Mouse (Mus musculus) CD4-positive, CD25-positive, alpha-beta regulatory T cell, adult 9 weeks (primary cell): Measurements from ENCODE around the gene Agpat2. TPM values are rescaled to one million over a fixed set of nuclear protein-coding genes. Genes with fewer than 3 reads are reported as not detected.

Experiments used
- polyA plus RNA-seq: library from polyadenylated mRNA; unstranded; fragments of 100-300 nt; shearing (Covaris generic); gene quantifications from one replicate; pipeline ENCODE4 v1.2.1, GENCODE M21; 2017

Agpat2 gene
- 5.9 TPM for polyA plus RNA-seq

DNA sequence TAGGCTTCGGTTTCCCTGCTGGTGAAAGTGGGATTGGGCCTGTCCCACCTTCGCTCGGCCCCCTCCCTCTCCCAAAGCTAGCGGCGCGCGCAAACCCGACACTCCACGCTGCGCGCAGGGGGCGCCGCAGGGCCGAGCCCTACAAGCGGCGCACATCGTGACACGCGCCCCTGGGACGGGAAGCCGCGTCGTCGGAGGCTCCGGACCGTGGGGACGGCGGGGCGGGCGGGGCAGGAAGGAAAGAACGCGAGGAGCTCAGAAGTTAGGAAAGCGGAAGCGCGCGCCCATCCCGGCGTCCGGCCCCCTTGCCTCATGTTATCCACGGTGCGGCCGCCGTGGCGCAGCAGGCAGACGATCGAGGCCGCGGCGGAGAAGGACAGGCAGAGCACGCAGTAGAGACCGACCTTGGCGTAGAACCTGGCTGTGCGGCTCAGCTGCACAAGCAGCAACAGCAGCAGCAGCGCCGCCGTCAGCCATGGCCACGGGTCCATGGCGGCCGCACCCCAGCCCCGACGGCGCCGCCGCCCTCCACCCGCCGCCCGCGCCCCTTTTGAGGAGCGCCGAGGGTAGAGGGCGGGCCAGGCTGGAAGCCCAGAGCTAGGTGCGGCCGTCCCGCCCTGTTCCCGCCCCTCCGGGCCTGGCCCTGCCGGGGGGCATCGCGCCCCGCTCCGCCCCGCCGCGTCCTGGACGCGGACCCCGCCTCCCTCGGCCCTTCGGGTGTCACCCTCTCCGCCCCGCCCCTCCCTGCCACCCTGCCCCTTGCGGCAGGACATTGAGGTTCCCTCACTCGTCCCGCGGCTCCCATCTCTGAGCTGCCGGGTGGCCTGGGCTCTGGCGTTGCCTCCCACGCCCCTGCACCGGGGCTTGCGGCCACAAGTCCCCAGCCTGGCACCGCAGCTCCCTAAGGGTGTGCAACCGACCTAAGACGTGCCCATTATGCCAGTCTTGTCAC is at the start of gene Agpat2:
TSS of gene Agpat2 (minus strand) at position 698 of the 952 bp plus-strand sequence.

DNA sequence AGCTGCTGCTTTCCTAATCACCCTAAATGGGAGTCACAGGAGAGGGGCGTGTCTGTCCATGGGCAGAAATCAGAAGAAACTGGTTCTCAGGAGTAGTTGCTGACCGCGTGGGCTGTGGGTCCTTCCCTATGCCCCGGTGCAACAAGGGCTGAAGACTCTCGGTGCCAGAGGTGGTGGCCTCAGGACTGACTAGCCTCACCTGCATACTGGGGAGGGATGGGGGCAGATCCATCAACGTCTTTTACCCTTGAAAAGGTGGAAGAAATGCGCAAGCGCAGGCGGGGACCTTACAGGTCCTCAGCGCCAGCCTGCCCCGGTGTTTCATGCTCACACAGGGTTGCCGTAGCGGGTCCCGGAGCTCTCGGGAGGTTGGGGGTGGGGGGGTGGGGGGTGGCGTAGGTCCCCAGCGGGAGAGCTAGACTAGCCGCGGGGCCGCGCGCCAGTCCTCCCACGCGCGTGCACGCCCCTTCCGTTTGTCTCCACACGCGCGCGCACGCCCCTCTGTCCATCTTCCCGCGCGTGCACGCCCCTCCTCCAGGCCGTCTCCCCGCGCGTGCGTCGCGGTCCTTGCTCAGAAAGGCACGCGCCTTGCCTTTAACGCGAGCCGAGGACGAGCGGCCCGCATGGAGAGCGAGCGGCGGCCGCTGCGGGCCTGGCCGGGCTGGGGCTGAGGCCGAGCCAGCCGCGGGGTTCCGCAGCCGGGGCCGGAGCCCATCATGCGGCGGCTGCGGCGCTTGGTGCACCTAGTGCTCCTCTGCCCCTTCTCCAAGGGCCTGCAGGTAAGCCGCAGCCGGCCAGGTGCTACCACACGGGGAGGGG is 23.9 kb upstream of the Agpat2 start, which contains the start of gene Fam69b:
TSS of gene Fam69b (plus strand) at position 537 of the 819 bp plus-strand sequence.

DNA sequence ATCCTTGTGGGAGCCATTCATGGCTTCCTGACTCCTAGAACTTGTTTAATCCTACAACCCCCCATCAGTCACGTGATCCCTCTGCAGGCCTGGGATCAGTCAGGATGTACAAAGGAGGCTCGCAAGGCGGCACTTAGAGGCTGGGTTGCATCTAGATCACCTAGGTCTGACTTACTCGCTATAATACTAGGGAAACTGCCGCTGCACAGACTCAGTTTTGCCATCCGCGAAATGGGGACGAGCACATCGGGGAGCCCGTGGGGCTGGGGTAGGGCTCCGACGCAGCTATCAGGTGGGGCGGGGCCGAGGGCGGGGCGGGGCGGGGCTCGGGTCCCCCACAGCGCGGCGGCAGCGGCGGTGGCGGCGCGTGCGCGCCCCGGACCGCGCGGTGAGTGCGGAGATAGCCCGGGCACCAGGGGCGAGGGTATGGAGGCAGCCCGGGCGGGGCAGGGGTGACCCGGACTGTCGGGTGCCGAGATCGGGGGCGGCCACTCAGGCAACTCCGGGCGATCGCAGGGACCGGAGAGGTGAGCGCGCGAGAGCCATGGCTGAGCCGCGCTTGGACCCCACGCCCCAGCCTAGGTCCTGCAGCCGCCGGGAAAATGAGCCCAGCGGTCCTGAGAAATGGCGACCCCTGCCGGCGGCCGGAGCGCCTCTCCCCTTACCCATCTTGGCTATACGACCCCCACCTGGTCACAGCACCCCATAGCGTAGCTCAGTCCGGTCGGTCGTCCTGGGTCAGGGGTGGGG is 17.7 kb downstream of the Agpat2 start, which contains the start of gene Gm20532:
TSS of gene Gm20532 (plus strand) at position 346 of the 750 bp plus-strand sequence.

DNA sequence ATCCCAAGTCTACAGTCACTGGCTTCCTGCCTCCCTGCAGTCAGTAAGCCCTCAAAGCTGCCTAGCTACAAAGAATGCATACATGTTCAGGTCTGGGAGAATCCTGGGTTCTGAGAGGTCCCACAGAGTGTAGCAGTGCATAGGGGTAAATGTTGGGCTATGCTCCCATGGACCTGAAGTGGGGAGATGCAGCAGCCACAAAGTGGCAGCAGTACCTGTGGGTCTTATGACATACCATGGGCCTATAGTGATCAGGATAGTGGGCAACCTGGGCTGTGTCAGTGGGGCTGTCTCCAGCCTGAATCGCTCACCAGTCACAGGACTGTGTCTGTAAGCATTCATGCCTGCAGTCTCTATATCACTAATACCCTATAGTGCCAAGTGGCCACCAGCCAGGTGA is 24.5 kb downstream of the Agpat2 start, which contains the start of gene Egfl7:
TSS of gene Egfl7 (plus strand) at position 301 of the 400 bp plus-strand sequence.

Other genes with a start within 250 kb of the Agpat2 start
- gene Card9, start 243.5 kb downstream of the Agpat2 start, polyA plus RNA-seq: 2.4 TPM
- gene Snapc4, start 223.8 kb downstream of the Agpat2 start, polyA plus RNA-seq: 65.3 TPM
- 29.4 TPM for gene Entr1, start 215.1 kb downstream of the Agpat2 start, polyA plus RNA-seq
- gene Pmpca, start 215.1 kb downstream of the Agpat2 start, polyA plus RNA-seq: 80.0 TPM
- gene Inpp5e, start 195.2 kb downstream of the Agpat2 start, polyA plus RNA-seq: 16.7 TPM
- 68.9 TPM for gene Sec16a, start 159.2 kb downstream of the Agpat2 start, polyA plus RNA-seq
- gene Notch1, start 87.8 kb downstream of the Agpat2 start, polyA plus RNA-seq: 13.1 TPM
- not detected for gene Egfl7, start 24.4 kb downstream of the Agpat2 start, polyA plus RNA-seq
- gene Gm20532, start 17.8 kb downstream of the Agpat2 start, polyA plus RNA-seq: not detected
- 1.2 TPM for gene Fam69b, start 24.0 kb upstream of the Agpat2 start, polyA plus RNA-seq
- gene Lcn4, start 66.9 kb upstream of the Agpat2 start, polyA plus RNA-seq: 1.3 TPM